Mouse (Mus musculus): ENCODE measurements around the gene Zc3h7b. TPM values are rescaled to one million over a fixed set of nuclear protein-coding genes. Genes with fewer than 3 reads are reported as not detected.
A peak's percentile ranks its signal among the peaks of the same experiment; 100 is the strongest.

Gene Zc3h7b
- polyA plus RNA-seq, 2 experiments: 4.0 to 5.7 TPM

GRCm38 (mm10) chr15:81761381-81761780 lies 16.5 kb downstream of the Zc3h7b start:
- H3K4me2 ChIP-seq (ENCODE audit: low read depth): no peak overlapping the region
- ATAC-seq (ENCODE audit: insufficient read depth) (no peak), DNase-seq (ENCODE audit: low read depth in 3 of 3, low spot score in 3 of 3) (no peak)
- no peaks in the 10 kb centered on the region for H3K9me3 ChIP-seq (ENCODE audit: control insufficient read depth, low read length)
- 85% methylated on average over 7 of the region's 7 CpGs for WGBS (ENCODE audit: insufficient replicate concordance)
- H3K27me3 ChIP-seq (ENCODE audit: control insufficient read depth, insufficient read depth, low read length): no peaks in the 10 kb centered on the region
- H3K36me3 ChIP-seq (replicated peaks; ENCODE audit: control insufficient read depth, insufficient read depth, low read depth): no peaks in the 10 kb centered on the region
- H3K27ac ChIP-seq: no peak overlapping the region
- no peak overlapping the region for H3K9ac ChIP-seq (replicated peaks)
- TF ChIP-seq EP300 (IDR thresholded peaks at IDR 0.05; ENCODE audit: low read depth): no peak
- no peak for TF ChIP-seq CTCF (IDR thresholded peaks at IDR 0.05; ENCODE audit: low read depth)
- peaks cover 25 to 30% of the 10 kb centered on the region in 2 experiments for H3K4me1 ChIP-seq (replicated peaks; ENCODE audit: control insufficient read depth in 2 of 2, insufficient read depth in 2 of 2, low read length in 1 of 2)
- no peak overlapping the region for H3K4me3 ChIP-seq (ENCODE audit: insufficient read depth in 1 of 2, low read depth in 2 of 2, low read length in 2 of 2)

- Histone ChIP-seq H3K4me3 (ENCODE audit: insufficient read depth in 1 of 2, low read depth in 2 of 2, low read length in 2 of 2) (no peak overlapping the region), H3K27me3 (ENCODE audit: control insufficient read depth, insufficient read depth, low read length) (no peaks in the 10 kb centered on the region), H3K4me2 (ENCODE audit: low read depth) (no peak overlapping the region), H3K4me1 (replicated peaks; ENCODE audit: control insufficient read depth in 2 of 2, insufficient read depth in 2 of 2, low read length in 1 of 2) (peaks cover 25 to 30% of the 10 kb centered on the region in 2 experiments), H3K9me3 (ENCODE audit: control insufficient read depth, low read length) (no peaks in the 10 kb centered on the region), H3K36me3 (replicated peaks; ENCODE audit: control insufficient read depth, insufficient read depth, low read depth) (no peaks in the 10 kb centered on the region), H3K27ac (no peak overlapping the region), H3K9ac (replicated peaks) (no peak overlapping the region)
- TF ChIP-seq EP300 (IDR thresholded peaks at IDR 0.05; ENCODE audit: low read depth): no peak
- peak; percentile 53 for TF ChIP-seq CTCF (IDR thresholded peaks at IDR 0.05; ENCODE audit: low read depth)
- ATAC-seq (ENCODE audit: insufficient read depth) (no peak), DNase-seq (ENCODE audit: low read depth in 3 of 3, low spot score in 3 of 3) (no peak)
- WGBS (ENCODE audit: insufficient replicate concordance): 72% methylated on average over 3 of the region's 3 CpGs
Observed at GRCm38 (mm10) chr15:81761959-81762358, 17.1 kb downstream of the Zc3h7b start.

GRCm38 (mm10) chr15:81764573-81764972 lies 19.7 kb downstream of the Zc3h7b start:
- 30% methylated on average over 6 of the region's 6 CpGs for WGBS (ENCODE audit: insufficient replicate concordance)
- peak overlapping the region; percentile 36 for H3K4me2 ChIP-seq (ENCODE audit: low read depth)
- no peaks in the 10 kb centered on the region for H3K36me3 ChIP-seq (replicated peaks; ENCODE audit: control insufficient read depth, insufficient read depth, low read depth)
- no peaks in the 10 kb centered on the region for H3K27me3 ChIP-seq (ENCODE audit: control insufficient read depth, insufficient read depth, low read length)
- H3K27ac ChIP-seq: peak overlapping the region; percentile 13; the same call in 1 of the 2 replicates
- H3K4me1 ChIP-seq (replicated peaks; ENCODE audit: control insufficient read depth in 2 of 2, insufficient read depth in 2 of 2, low read length in 1 of 2): peaks cover 20 to 27% of the 10 kb centered on the region in 2 experiments
- ATAC-seq (ENCODE audit: insufficient read depth) (peak; percentile 66), DNase-seq (ENCODE audit: low read depth in 3 of 3, low spot score in 3 of 3) (peak in 1 of 3 experiments; percentile 28)
- H3K9ac ChIP-seq (replicated peaks): peak overlapping the region; percentile 40; the same call in 1 of the 2 replicates
- H3K9me3 ChIP-seq (ENCODE audit: control insufficient read depth, low read length): no peaks in the 10 kb centered on the region
- TF ChIP-seq EP300 (IDR thresholded peaks at IDR 0.05; ENCODE audit: low read depth) (peak; percentile 42), CTCF (IDR thresholded peaks at IDR 0.05; ENCODE audit: low read depth) (no peak)
- no peak overlapping the region for H3K4me3 ChIP-seq (ENCODE audit: insufficient read depth in 1 of 2, low read depth in 2 of 2, low read length in 2 of 2)

GRCm38 (mm10) chr15:81765651-81766050 lies 20.8 kb downstream of the Zc3h7b start:
- Histone ChIP-seq H3K4me2 (ENCODE audit: low read depth) (no peak overlapping the region), H3K9me3 (ENCODE audit: control insufficient read depth, low read length) (no peaks in the 10 kb centered on the region), H3K4me3 (ENCODE audit: insufficient read depth in 1 of 2, low read depth in 2 of 2, low read length in 2 of 2) (no peak overlapping the region), H3K27ac (no peak overlapping the region), H3K9ac (replicated peaks) (no peak overlapping the region), H3K4me1 (replicated peaks; ENCODE audit: control insufficient read depth in 2 of 2, insufficient read depth in 2 of 2, low read length in 1 of 2) (peaks cover 11 to 18% of the 10 kb centered on the region in 2 experiments), H3K36me3 (replicated peaks; ENCODE audit: control insufficient read depth, insufficient read depth, low read depth) (no peaks in the 10 kb centered on the region; the same call in 1 of the 2 replicates), H3K27me3 (ENCODE audit: control insufficient read depth, insufficient read depth, low read length) (no peaks in the 10 kb centered on the region)
- no peak for DNase-seq (ENCODE audit: low read depth in 3 of 3, low spot score in 3 of 3)
- no peak for ATAC-seq (ENCODE audit: insufficient read depth)
- WGBS (ENCODE audit: insufficient replicate concordance): 44% methylated on average over 9 of the region's 9 CpGs
- no peak for TF ChIP-seq CTCF (IDR thresholded peaks at IDR 0.05; ENCODE audit: low read depth)
- TF ChIP-seq EP300 (IDR thresholded peaks at IDR 0.05; ENCODE audit: low read depth): no peak

DNA sequence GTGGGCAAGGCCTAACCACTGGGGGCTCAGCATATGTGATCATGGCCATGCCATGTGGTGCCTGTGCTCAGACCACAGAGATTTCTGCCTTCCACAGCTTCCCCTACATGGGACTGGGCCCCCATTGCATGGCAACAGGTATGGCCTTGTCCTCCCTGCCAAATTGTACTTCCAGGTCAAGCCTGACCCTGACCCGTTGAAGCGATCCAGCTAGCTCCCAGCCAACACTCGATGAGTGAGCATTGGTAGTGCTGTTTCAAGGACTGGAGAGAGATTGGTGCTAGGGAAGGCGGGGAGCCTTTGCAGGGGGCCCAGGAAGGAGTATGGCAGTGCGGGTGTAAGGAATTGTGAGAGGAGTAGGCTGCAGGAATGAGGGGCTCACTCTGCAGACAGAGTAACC lies 21.6 kb downstream of the Zc3h7b start:
- peaks cover 11 to 18% of the 10 kb centered on the region in 2 experiments for H3K4me1 ChIP-seq (replicated peaks; ENCODE audit: control insufficient read depth in 2 of 2, insufficient read depth in 2 of 2, low read length in 1 of 2)
- DNase-seq (ENCODE audit: low read depth in 3 of 3, low spot score in 3 of 3) (no peak), ATAC-seq (ENCODE audit: insufficient read depth) (no peak)
- 70% methylated on average over 5 of the region's 5 CpGs for WGBS (ENCODE audit: insufficient replicate concordance)
- no peak overlapping the region for H3K4me2 ChIP-seq (ENCODE audit: low read depth)
- no peak overlapping the region for H3K27ac ChIP-seq
- H3K9ac ChIP-seq (replicated peaks): no peak overlapping the region
- no peak for TF ChIP-seq CTCF (IDR thresholded peaks at IDR 0.05; ENCODE audit: low read depth)
- TF ChIP-seq EP300 (IDR thresholded peaks at IDR 0.05; ENCODE audit: low read depth): no peak
- H3K9me3 ChIP-seq (ENCODE audit: control insufficient read depth, low read length): no peaks in the 10 kb centered on the region
- H3K27me3 ChIP-seq (ENCODE audit: control insufficient read depth, insufficient read depth, low read length): no peaks in the 10 kb centered on the region
- no peaks in the 10 kb centered on the region; the same call in 1 of the 2 replicates for H3K36me3 ChIP-seq (replicated peaks; ENCODE audit: control insufficient read depth, insufficient read depth, low read depth)
- no peak overlapping the region for H3K4me3 ChIP-seq (ENCODE audit: insufficient read depth in 1 of 2, low read depth in 2 of 2, low read length in 2 of 2)
